8 mouse cellular contexts compared by ENCODE assay signal in the genomic region with DNA sequence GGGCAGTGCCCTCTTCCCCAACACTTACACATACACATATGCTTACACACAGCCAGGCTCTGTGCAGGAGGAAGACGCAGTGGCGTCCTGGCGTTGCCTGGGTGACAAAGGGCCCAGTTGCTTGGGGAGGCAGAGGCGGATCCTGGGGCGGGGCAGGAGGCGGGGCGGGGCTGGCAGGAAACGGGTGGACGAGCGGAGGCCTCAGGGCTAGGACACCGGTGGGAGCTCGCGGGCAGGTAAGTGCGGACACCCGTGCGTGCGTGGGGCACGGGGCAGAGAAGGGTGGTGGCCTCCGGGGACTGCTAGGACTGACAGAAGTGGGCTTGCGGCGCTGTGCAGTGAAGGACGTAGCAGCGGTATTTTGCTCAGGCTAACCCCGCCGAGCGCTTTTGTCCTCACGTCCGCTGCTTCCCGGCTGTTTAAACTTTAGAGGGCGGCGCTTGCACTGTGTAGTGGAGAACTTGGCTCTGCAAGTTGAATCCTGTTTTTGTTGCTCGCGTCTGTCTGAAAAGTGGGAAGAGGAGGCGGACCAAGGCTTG. TPM values are rescaled to one million over a fixed set of nuclear protein-coding genes. Genes with fewer than 3 reads are reported as not detected.
DNase-seq lines count a peak whose midpoint lies in the region; ATAC-seq and TF ChIP-seq lines count a peak whose summit lies in the region.

A gene (plus strand): TSS at position 155 of the 539 bp plus-strand sequence.

- under 1% methylated on average over 34 of the region's 34 CpGs for WGBS in lung, embryonic 14.5 days
- under 1% methylated on average over 34 of the region's 34 CpGs for WGBS in thymus, adult 2 months

- peak; percentile 77 for DNase-seq in MEL-GATA-1-ER (ENCODE audit: extremely low read depth, low read depth)
- peak; percentile 20 for DNase-seq in cerebellum, adult 9-10 months
- peak; percentile 77 for DNase-seq in forelimb bud, embryonic 11.5 days (ENCODE audit: low read depth, low spot score)
- DNase-seq in layer of hippocampus, adult 2 months (ENCODE audit: low spot score in 2 of 2) = peak; percentile 49 to 66
- peak; percentile 91 for DNase-seq in lung, embryonic 14.5 days
- DNase-seq in thymus, adult 2 months = peak; percentile 92

- peaks cover 8% of the 10 kb centered on the region; the same call in 1 of the 2 replicates for H3K36me3 ChIP-seq in lung, embryonic 14.5 days (ENCODE audit: insufficient read depth)
- 0 out of 2 replicates have a peak, but pooled peaks cover 3% of the 10 kb centered on the region for H3K36me3 ChIP-seq in thymus, adult 2 months (ENCODE audit: control insufficient read depth, insufficient read depth, low read length)

- no peak for TF ChIP-seq CTCF in layer of hippocampus, adult 2 months (conservative IDR thresholded peaks at IDR 0.05)
- no peak for TF ChIP-seq CTCF in lung, embryonic 14.5 days (IDR thresholded peaks at IDR 0.05; ENCODE audit: low read depth)
- TF ChIP-seq CTCF in thymus, adult 2 months (IDR thresholded peaks at IDR 0.05; ENCODE audit: borderline replicate concordance, control insufficient read depth, extremely low read depth, insufficient read depth, low read length, poor library complexity) = no peak

- peak within 1 kb of the TSS; percentile 81 for H3K4me2 ChIP-seq in lung, embryonic 14.5 days

- ATAC-seq in hematopoietic stem cell, adult 5-6 weeks (replicated peaks in 1 of 2; ENCODE audit: insufficient read depth in 1 of 2, low FRiP score in 2 of 2, low TSS enrichment in 1 of 2, low read depth in 1 of 2, poor library complexity in 2 of 2, severe bottlenecking in 2 of 2) = peak; percentile 89 to 90
- ATAC-seq in lung, embryonic 14.5 days (ENCODE audit: insufficient read depth) = peak; percentile 98
- peak; percentile 90 for ATAC-seq in neutrophil, adult 5-6 weeks (ENCODE audit: extremely low read depth, insufficient number of reproducible peaks, low FRiP score, poor library complexity, severe bottlenecking)

- peaks cover 7% of the 10 kb centered on the region; the same call in 1 of the 2 replicates for H3K4me1 ChIP-seq in lung, embryonic 14.5 days (ENCODE audit: insufficient read depth)
- peaks cover 23% of the 10 kb centered on the region for H3K4me1 ChIP-seq in thymus, adult 2 months (replicated peaks; ENCODE audit: control insufficient read depth, insufficient read depth, low read length)

- H3K27ac ChIP-seq in layer of hippocampus, adult 2 months = peak within 1 kb of the TSS; percentile 56
- peak within 1 kb of the TSS; percentile 47; the same call in 1 of the 2 replicates for H3K27ac ChIP-seq in lung, embryonic 14.5 days (ENCODE audit: low read depth)
- H3K27ac ChIP-seq in thymus, adult 2 months (ENCODE audit: control insufficient read depth, insufficient read depth, low read length) = no peak within 1 kb of the TSS

- no peaks in the 10 kb centered on the region for H3K27me3 ChIP-seq in lung, embryonic 14.5 days (ENCODE audit: insufficient read depth, low read length)
- no peaks in the 10 kb centered on the region for H3K27me3 ChIP-seq in thymus, adult 2 months (ENCODE audit: control insufficient read depth, insufficient read depth, low read length)

- TF ChIP-seq POLR2A in thymus, adult 2 months (IDR thresholded peaks at IDR 0.05; ENCODE audit: control insufficient read depth, extremely low read depth, insufficient read depth, low read length, poor library complexity) = peak; percentile 65; the same call in 1 of the 2 replicates

- no peaks in the 10 kb centered on the region for H3K9me3 ChIP-seq in lung, embryonic 14.5 days (ENCODE audit: low read depth, low read length)

- peak within 1 kb of the TSS; percentile 58 for H3K9ac ChIP-seq in lung, embryonic 14.5 days

- H3K4me3 ChIP-seq in layer of hippocampus, adult 2 months = peak within 1 kb of the TSS; percentile 71
- H3K4me3 ChIP-seq in lung, embryonic 14.5 days (ENCODE audit: low read depth, low read length) = peak within 1 kb of the TSS; percentile 66
- H3K4me3 ChIP-seq in thymus, adult 2 months (ENCODE audit: control insufficient read depth, insufficient read depth, low read length) = peak within 1 kb of the TSS; percentile 83

RNA-seq across cellular contexts. Expression of the gene that starts here (rescaled TPM):
- total RNA-seq in hematopoietic stem cell, adult 5-6 weeks (2017) = 23.5 and 27.0 TPM in 2 replicates
- 1 to 10 TPM; 5.1 to 9.0 TPM for total RNA-seq in layer of hippocampus, adult 2 months (2021)
- polyA plus RNA-seq in lung, embryonic 14.5 days (2014; fragmentation: Nextera tagmentation; extraction: Ambion mirVana) = 73.2 and 79.8 TPM in 2 replicates
- total RNA-seq in neutrophil, adult 5-6 weeks (2017) = 11.8 and 15.9 TPM in 2 replicates
- 82.6 and 86.1 TPM in 2 replicates for polyA plus RNA-seq in thymus, adult 2 months (2012; rRNA removed)

Comparison
In these comparisons a context has a peak if more than half of its experiments do, and no peak if none do; other contexts are left out.
1. DNase-seq: peak in every context shown above with its lines; median percentile 92 in thymus, adult 2 months; 91 in lung, embryonic 14.5 days; 77 in MEL-GATA-1-ER; 77 in forelimb bud, embryonic 11.5 days; 58 in layer of hippocampus, adult 2 months; 20 in cerebellum, adult 9-10 months.